Mouse (Mus musculus) c-Kit-positive CD71-positive TER-119-positive erythroid progenitor cells, embryonic 14.5 days (primary cell): ENCODE results near the gene Lrrc34.
A peak's percentile ranks its signal among the peaks of the same experiment; 100 is the strongest.

ENCODE experiments used
- DNase-seq: peaks from one replicate; pipeline ENCODE4 v3.0.0-alpha.2; 2013; ENCODE audit warnings: low spot score

Gene Lrrc34

DNA sequence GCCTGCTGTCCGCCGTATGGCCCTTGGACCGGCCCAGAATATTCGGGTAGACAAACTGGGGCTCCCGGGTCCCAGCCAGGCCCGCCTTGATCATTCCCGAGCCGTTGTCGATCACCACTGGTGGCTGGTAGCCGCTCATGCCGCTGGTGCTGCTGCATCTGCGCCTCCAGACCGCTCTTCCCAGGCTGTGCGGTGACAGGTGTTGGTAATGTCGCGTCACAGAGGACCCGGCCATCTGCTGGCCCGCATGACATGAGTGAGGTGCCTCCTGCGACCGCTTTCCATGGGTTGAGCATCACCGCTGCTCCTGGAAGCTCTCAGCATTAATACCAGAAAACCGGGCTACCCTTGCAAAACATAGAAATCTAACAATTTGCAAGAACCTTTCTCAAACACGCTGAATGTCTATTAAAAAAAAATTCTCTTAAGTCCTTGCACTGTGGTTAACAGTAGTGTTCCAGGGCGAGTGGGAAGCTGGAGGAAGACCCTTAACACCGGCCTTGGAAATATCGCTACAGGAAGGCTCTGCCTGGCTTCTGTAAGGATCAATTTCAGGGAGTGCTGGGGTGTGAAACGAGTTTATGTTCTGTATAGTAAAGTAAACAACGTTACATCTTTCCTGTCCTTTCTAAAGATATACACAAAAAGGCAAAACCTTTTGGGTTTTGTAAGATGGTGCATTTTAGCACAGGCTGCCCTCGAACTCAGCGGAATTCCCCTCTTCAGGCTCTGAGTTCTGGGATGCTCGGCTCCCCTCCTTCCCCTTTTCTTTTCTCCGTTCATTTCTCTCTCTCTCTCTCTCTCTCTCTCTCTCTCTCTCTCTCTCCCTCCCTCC lies 47.7 kb downstream of the Lrrc34 start, which contains the start of gene Actrt3:
Gene Actrt3 (minus strand): TSS at position 229 of the 835 bp plus-strand sequence.
- DNase-seq: peak; percentile 37

DNA sequence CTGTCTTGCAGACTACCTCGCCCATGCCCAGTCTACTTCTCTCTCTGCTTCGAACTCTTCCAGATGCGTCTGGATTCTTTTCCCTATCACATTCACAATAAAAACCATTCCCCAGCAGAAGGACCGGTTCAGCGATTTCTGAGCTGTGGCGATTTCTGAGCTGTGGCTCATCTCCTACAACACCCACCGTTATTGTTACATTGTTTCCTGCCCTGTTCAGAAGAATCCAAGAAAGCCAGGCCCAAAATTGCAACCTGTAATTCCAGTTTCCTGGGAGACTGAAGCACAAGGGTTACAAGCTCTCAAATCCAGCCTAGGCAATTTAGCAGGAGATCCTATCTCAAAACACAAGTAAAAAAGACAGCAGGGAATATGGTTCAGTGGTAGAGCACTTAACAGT lies 50.4 kb downstream of the Lrrc34 start:
- no peak for DNase-seq

DNA sequence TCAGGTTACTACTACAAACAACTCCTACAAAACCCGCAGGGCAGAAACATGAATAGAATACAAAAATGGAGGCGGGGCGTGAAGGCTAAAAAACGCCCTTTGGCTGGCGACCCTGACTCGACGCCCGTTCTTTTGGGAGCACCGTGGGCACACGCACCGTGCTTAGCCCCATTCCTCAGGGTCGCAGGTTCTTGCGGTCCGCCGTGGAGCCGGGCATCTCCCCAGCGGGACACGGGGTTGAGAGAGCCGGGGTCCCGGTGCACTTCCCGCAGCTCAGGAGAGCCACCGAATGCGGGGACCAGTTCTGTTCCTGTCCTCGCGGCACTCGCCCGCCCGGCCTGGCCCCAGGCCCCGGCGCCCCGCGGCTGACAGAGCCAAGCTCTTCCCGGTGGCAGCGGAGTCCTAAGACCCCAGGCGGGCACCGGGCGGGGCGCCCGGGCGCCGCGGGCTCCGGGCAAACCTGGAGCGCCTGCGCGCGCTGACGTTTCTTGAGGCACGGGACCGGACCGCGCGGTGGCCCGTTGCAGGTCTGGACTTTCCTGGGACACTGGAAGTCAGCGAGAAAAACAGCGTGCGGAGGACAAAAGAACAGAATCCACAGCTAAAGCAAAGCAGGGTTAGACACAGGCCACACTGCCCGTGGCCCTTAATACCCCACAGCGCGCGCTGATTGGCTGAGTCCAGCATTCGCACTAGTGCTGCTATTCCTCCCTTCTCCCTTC lies 52.4 kb downstream of the Lrrc34 start:
- peak; percentile 20 for DNase-seq

DNA sequence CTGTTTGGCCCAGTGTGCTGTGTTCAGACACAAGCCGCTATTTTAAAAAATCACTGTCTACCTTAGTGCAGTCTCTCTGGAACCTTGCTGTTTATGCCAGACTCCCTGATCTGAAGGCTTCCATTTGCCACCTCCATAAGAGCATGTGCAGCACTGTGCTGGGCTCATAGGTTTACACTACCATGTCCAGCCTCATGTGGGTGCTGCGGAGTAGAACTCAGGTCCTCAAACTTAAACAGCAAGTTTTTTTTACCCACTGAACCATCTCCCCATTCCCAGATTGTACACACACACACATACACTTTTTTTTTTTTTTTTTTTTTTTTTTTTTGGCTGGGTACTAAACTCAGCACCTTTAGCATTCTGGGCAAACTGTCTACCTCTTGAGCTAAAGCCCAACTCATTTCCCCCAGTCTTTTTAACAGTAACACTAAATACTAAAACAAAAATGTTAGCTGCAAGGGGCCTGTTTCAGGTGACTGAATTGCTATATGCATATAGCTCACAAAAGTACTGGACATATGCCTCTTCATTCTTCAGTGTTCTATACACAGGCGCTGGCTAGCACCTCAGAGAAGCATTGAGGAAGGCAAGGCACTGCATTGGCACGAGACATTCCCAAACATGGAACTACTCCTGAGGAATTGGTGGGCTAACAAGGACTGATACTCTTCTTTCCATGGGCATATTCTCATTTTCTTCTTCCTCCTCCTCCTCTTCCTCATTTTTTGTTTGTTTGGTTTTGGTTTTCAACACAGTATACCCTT lies 53.8 kb downstream of the Lrrc34 start:
- DNase-seq: peak; percentile 25

DNA sequence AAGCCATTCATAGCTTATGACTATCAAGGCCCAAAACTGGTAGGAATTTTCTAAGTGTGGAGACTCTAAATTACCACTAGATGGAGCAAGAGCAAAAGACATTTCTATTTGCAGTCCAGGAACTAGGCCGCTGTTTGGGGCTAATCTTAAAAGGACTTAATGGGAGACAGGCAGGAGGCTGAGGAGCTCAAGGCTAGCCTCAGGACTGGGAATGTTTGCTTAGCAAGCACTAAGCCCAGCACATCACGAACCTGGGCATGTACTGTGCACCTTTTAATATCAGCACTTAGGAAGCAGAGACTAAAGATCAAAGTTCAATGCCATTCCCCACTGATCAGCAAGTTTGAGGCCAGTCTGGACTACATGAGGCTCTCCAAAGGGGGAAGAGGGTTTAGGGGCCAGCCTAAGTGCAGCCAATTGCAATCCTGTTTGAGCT lies 55.2 kb downstream of the Lrrc34 start:
- peak; percentile 54 for DNase-seq

DNA sequence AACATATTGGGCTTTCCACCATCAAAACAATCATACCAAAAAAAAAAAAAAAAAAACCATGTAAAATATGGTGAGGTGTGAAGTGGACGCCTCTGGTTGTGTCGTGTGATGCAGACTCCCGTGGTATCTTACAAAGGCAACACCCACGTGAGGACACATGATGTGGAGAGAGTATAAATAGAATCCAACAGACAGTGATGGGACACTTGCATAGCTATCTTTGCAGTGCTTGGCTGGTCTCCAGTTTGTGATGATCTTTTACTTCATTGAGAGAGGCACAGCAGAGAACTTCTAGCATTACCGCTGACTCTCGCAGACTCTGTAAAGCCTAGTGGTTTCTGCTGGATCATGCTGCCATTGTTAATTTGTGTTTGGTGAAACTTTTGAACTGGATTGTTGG lies 58.8 kb downstream of the Lrrc34 start:
- no peak for DNase-seq
